Mouse (Mus musculus) kidney, adult 2 months (tissue): ENCODE results near the gene Mov10l1.

Source experiments
- CTCF ChIP-seq: fragments of 200-500 bp; conservative IDR thresholded peaks from 2 replicates; pipeline ENCODE4 v1.5.1; 2011; ENCODE audit warnings: low read depth, mild to moderate bottlenecking, control low read depth, low read length, moderate library complexity, mixed read lengths; ENCODE audit not compliant: insufficient read depth, insufficient read length
- POLR2A ChIP-seq: fragments of 200-500 bp; IDR thresholded peaks from one replicate; pipeline ENCODE4 v1.6.1; 2011; ENCODE audit warnings: low read depth, low read length, control low read depth

DNA sequence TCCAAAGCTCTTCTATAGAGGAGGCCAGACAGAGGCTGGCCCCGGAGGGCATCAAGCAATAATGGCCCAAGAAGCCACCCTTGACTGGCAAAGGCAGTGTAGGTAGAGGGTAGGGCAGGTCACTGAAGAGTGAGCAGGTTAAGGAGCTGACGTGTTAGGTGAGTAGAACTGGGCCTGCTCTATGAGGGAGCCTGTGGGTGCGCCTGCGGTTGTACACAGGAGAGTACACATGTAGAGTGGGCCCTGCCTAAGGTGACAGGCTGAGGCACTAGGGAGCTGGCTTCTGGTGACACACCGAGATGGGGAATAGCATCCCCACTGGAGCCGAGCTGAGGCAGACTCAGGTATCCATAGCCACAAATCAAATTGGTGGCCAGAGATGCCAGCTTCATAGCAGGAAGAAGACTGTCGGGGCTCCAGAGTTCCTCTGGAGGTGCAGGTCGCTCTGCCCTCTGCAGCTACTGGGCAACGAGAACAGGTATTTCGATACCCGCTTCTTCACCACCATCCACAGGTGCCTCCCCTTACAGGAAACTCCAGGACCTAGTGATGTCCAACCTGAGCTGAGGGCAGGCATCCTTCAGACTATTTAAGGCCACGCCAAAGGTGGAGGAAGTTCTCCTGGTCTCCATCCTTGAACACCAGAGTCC is 78.2 kb downstream of the Mov10l1 start:
- TF ChIP-seq CTCF (no peak), POLR2A (no peak)
